Mouse (Mus musculus) NIH3T3 (cell line): ENCODE measurements around the gene Sufu.
A peak's percentile ranks its signal among the peaks of the same experiment; 100 is the strongest.

Source experiments
- DNase-seq: peaks from one replicate; pipeline ENCODE4 v3.0.0-alpha.2; 2012; ENCODE audit warnings: low read depth

Sufu gene

GRCm38 (mm10) chr19:46466160-46466559 is 69.5 kb downstream of the Sufu start:
- DNase-seq: no peak

- peak; percentile 72 for DNase-seq
Measured at GRCm38 (mm10) chr19:46467051-46467503, 70.4 kb downstream of the Sufu start.

GRCm38 (mm10) chr19:46470364-46471240 is 73.9 kb downstream of the Sufu start:
- DNase-seq: no peak

DNA sequence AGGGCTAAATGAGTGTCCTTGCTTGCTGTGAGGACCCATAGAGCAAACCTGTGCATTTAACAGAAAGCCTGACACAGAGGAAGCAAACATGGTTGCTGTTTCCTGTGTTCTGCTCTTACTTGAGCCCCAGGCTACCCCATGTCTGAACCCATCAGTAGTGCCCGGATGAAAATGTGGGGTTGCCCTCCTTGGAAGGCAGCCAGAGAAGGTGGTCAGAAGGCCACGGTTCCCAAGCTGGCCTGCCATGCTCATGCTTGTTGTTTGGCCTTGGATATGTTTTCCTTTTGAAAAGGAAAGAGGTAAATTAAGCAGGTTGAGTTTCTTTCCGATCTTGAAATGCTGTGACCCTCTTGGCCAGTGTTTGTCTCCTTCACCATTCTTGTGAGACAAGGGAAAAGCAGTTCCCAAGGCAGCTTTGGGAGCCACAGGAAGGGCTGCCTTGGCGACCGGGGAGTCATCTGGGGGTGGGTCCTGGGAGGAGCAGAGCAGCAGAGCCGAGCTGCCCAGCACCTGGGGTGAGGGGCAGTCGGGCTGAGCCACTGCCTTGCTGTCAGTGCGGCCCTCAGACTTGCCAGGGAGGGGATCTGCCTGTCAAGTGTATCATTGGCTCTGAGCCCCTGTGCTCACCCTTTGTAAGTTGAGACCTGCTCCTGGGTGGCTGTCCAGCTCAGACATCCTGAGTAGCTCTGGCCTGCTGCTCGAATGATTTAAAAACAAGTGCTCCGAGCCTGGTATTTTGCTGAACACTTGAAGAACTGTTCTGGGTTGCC is 74.8 kb downstream of the Sufu start:
- DNase-seq: no peak

DNA sequence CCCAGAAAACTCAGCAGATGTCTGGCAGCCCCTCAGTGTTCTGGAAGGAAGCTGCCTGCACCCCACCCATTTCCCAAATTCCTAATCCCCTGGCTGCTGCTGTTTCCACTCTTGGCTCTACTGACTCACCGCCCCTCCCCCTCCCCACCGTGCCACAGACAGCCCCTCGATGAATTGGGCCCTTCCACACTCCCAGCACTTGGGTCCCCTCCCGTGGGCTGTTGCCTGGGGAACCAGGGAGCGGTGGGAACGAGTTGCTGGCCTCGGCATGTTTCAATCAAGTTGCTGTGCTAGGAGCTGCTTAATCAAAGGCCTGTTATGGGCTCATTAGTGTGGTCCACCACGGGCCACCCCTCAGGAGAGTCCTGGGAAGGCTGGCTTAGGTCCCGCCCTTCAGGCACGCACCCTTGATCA is 80.7 kb downstream of the Sufu start:
- peak; percentile 46 for DNase-seq

GRCm38 (mm10) chr19:46478242-46478641 is 81.5 kb downstream of the Sufu start:
- DNase-seq: peak; percentile 65

DNA sequence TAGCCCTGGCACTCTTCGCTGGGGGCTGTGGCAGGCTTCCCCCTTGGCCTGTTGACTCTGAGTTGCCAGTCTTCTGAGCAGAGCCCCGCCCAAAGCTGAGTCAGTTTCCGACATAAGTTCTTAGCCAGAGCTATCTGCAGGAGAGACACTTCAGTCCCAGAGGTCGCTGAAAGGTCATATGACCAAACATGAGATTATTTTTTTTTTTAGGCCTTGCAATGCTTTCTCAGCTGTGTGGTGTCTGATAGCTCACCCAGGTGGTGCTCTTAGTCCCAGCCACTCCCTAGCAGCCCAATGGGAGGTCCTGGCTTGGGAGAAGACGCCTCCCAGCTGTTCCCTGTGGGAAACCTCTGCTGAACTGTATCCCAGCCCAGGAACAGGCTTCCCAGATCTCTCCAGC is 82.1 kb downstream of the Sufu start:
- DNase-seq: peak; percentile 74

DNA sequence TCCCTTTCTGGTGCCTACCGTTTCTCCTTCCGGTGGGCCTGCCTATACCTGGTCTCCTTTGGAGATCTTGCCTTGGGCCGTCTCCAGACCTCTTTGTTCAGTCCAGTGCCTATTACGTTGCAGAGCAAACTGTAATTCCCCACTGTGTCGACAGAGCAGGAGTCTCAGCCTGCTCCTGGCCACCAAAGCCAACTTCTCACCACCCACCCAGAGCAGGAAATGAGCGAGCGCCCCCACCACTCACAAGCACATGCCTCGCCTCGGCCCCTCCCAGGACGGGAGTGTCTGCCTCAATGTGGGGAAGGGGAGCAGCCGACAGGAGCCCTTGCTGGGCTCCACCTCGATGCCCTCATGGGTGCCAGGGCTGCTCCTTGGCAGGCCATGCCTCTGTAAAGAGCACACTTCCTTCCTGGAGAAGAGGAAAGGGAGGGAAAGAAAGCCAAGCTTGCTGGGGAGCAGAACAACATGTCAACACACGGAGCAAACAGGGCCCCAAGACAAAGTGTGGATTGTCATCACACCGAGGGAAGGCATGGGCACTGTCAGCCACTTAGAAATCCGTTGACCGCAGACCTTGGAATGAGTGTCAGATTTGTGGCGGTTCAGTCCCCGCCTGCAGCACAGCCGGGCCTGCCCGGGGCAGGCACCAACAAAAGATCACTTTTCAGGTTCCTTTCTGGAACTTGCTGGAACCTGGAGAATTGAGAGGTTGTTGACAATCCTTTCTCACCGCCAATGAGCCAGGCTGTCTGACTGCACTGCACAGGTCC is 82.8 kb downstream of the Sufu start:
- DNase-seq: peak; percentile 15

GRCm38 (mm10) chr19:46480624-46481345 is 84.1 kb downstream of the Sufu start:
- DNase-seq: peak; percentile 24

DNA sequence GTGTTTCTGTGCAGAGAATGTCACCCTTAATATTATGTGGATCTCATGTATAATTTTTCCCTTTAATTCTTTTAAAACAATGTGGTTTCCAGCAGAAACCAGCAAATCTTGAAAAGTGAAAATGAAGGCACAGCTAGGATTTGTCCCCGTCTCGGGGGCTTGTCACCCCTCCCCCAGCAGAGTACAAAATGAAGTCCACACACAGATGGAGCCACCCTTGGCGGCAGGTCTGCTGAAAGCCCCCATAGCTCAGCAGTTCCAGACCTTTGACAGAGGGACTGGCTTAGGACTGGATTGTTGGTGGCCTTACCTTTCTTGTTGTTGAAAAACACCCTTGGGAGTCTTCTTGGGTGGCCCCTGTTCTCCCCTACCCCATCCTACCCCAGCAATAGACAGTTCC is 84.7 kb downstream of the Sufu start:
- no peak for DNase-seq

DNA sequence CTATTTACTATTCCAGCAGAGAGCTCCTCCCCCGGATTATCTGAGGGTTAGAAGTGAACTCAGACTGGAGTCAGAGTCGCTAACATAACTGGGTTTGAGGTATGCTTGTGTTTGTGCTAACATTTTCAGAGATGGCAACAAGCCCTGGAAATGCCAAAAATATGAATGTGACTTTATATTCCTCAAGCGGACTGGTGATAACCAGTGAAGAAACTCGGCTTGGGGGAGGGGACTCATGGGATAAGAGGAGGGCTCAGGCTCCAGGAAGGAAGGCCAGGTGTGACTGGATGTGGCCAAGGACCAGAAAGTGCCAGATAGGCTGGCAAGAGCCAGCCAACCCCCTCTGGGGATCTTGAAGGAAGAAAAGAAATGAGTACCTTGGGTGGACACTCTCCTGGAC is 85.1 kb downstream of the Sufu start:
- DNase-seq: peak; percentile 89

DNA sequence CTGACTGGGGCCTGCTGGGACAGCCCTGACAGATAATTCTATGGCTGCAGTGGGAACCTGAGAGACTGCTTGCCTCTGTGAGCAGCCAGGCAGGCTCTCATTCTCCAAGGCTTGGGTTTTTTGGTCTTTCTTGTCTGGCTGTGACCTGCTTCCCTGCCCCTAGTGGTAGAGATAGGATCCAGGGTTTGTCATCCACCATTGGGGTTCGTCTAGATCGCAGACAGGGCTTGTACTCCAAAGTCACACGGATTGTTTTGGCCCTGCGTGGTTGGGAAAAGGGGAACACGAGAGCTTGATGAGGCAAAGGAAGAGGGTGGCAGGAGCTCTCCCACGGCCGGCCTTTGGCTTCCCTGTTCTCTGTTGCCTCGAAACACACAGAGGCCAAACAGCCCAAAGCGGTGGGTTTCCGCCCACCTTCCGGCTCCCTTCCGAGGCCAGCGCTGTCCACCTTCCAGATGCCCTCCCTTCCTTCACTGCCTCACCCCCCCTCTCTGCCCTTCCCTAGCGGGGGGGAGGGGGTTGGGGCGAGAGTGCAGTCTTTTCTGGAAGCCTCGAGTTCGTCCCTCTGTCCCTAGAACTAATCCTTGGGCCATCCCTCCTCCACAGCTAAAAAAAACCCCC is 86.3 kb downstream of the Sufu start:
- DNase-seq: peak; percentile 18

- DNase-seq: peak; percentile 57
Measured at GRCm38 (mm10) chr19:46483701-46484328, 87.1 kb downstream of the Sufu start.

GRCm38 (mm10) chr19:46484518-46484917 is 87.8 kb downstream of the Sufu start:
- DNase-seq: peak; percentile 60

DNA sequence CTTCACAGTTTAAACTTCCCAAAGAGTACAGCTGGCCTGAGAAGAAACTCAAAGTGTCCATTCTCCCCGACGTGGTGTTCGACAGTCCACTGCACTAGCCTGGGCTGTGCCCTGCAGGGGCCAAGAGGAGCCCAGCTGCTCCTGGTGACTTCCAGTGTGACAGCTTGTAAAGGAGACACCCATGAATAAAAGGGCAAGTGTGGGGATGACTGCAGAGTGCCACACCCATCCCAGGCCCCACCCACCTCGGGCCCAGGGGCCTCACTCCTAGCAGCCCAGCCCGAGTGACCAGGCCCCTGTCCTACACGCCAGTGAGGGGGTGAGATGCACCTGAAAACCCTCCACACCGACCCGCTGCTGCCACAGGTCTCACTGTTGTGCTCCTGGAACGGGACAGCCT is 89.2 kb downstream of the Sufu start:
- DNase-seq: no peak

GRCm38 (mm10) chr19:46486709-46487108 is 90.0 kb downstream of the Sufu start:
- DNase-seq: no peak

GRCm38 (mm10) chr19:46489448-46489847 is 92.8 kb downstream of the Sufu start:
- no peak for DNase-seq

DNA sequence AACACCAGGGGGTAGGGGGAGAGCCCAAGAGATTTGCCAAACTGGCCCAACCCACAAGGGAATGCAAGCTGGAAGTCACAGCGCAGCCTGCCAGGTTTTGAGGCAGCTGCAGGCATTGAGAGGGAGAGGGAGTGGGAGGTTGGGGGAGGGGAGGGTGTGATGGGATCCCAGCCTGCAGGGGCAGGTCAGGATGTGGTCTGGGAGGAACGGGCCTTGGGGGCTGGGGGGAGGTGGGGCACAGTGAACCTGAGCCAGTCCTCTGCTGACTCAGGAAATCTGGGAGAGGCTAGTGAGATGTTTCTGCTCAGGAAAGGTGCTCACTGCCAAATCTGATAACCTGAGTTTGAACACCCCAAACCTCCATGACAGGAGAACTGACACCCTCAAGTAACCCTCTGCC is 93.9 kb downstream of the Sufu start:
- peak; percentile 81 for DNase-seq

DNA sequence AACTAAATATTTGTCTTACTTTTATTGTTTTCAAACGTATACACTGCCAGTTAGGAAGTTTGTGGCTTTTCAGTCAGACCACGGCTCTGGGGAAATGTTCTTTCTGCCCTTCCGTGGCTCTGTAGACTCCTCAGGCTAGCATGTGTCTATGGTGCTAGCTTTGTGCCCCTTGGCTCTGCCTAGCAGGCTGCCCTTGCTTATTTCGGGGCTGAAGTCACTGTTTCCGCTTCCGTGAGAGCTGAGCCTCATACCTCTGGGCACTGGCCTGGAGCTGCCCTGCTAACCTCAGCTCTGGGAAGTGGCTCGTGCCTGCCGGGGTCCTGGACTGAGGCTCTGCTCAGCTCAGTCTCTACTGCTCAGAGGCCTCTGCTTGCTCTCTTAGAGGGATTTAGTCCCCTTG is 98.4 kb downstream of the Sufu start:
- no peak for DNase-seq

- DNase-seq: no peak
Measured at GRCm38 (mm10) chr19:46497230-46497629, 100.5 kb downstream of the Sufu start.

DNA sequence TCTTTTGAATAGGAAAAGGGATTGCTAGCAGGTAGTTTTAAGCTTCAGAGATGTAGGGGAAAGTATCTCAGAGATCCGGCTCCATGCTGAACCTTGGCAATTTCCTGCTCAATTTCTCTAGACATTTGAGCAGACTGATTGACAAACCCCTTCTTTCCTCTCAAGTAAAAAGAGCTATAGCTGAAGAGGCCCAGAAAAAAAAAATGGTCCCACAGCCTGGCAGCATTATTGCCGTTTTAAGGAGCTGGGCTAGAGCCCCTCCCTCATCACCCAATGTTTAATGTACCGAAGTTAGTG is 102.8 kb downstream of the Sufu start:
- DNase-seq: no peak
